Mouse (Mus musculus) right cerebral cortex, postnatal 10 days (tissue): Measurements from ENCODE around the gene Naa20.

Experiments used
- DNase-seq, 2 experiments: peaks; one replicate each; pipeline ENCODE4 v3.0.0; 2021; ENCODE audit warnings: low spot score in 2 of 2

Gene Naa20

DNA sequence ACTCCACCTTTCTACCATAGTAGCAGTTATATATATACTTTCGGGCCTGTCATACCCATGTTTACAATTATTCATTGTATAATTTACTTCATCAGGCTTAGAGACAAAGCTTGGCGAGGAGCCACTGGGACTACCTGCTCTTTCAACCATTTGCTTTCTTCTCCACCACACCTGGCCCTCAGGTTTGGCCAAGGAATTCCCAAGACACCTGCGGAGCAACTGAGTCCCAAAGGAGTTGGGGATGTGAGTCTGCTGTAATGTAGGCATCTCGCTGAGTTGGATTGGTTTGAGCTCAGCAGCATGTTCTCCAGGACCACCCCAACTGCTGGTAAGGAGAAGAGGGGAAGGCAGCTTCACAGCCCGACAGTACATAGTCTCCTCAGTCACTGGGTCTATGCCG, at the start of gene Naa20:
TSS of gene Naa20 (plus strand) at position 239 of the 400 bp plus-strand sequence.
- peak in 1 of 2 experiments; percentile 42 for DNase-seq

GRCm38 (mm10) chr2:145855831-145856230, 46.1 kb upstream of the Naa20 start:
- no peak for DNase-seq

GRCm38 (mm10) chr2:145857864-145858263, 44.0 kb upstream of the Naa20 start:
- DNase-seq: no peak

- DNase-seq: peak; percentile 76 to 79
Measured at GRCm38 (mm10) chr2:145859442-145859931, 42.4 kb upstream of the Naa20 start.

GRCm38 (mm10) chr2:145859932-145860801, 41.7 kb upstream of the Naa20 start:
- peak; percentile 92 to 93 for DNase-seq

- no peak for DNase-seq
Measured at GRCm38 (mm10) chr2:145861193-145862123, 40.4 kb upstream of the Naa20 start.

DNA sequence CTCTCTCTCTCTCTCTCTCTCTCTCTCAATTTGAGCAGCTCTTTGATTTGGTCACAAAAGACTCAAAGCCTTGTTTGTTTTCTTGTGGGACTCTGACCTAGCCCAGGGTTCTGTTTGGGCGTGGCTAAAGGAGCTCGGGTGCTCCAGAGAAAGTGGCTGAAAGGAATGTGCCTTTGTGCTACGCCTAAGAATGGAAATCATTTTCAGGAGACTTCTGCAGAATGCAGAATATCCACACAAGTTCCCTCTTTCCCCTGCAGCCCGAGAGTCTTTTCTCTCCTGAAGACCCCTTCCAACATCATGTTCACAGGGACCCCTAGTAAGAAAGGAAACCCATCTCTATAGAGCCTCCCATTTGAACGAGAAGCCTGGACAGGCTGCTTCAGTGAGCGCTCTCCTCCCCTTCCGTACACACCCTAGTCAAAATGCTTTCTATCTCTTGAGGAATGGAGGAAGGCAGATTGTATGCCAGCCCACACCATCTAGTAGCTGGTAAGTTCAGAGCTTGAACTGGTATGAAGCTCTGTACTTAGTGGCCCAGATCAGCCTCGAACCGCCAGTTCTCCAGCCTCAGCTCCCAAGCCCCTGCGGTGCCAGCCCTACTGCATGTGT, 39.6 kb upstream of the Naa20 start:
- no peak for DNase-seq

DNA sequence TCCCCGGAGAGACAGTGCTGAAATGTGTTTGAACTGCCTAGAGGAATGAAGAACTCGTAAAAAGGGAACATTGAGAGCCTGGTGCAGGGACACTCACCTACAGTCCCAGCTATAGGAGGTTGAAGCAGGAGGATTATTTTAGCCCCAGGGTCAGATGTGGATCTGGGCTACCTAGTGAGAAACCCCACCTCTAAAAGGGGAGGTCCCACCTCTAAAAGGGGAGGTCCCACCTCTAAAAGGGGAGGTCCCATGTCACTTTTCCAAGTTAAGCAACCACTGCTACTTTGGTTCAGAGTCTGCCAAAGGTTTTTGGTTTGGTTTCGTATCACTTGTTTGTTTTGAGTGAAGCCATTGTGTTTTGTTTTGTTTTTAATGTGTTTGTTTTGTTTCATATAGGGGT, 36.6 kb upstream of the Naa20 start:
- no peak for DNase-seq

- no peak for DNase-seq
Measured at GRCm38 (mm10) chr2:145866238-145866637, 35.7 kb upstream of the Naa20 start.

DNA sequence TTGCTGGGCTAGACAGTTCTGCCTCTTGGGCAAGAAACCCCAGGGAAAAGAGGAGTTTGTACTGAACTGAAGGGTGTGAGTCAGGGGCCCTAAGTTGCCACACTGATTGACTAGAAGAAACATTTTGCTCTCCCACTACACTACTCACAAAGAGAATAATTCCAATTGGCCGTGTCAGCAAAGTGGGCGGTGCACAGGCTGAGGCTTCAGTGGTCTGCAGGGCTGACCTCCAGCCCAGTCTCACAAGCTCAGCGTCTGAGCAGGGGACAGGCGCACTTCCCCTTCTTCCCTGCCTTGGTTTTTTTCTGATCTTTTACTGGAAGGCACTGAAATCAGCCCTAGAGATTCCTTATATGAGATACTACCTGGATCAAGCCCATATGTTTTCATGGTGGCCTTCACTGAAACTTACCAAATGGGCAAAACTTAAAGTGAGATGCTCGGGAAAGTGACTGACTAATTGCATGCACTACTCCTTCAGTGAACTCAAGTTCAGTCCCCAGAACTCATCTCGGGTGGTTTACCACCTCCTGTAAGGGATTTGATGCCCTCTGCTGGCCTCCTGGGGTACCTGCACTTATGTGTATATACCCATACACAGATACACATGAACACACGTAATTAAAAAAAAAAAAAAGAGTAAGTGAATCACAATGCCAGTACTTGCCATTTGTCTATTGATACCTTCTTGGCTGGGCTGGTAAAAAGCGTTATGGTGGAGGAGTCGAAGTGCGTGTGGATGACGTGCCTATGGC, 35.0 kb upstream of the Naa20 start:
- peak; percentile 48 to 56 for DNase-seq

GRCm38 (mm10) chr2:145871308-145871707, 30.6 kb upstream of the Naa20 start:
- no peak for DNase-seq

DNA sequence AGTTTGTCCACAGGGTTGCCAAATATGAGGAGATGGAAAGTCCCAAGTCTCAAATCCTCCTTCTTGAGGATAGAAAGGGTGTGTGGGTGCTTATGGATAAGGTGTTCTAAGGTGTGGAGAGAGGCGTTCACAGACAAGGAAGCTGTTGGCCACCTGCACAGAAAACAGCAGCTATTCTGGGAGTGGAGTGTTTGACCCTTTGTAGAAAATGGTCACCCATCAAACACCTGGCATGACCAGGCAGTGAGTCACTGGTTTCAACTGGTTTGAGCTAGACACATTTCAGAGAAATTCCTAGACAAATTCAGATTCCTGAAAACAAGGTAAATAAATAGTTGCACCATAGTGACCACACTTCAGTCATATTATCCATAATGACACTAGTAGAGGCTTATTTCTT, 29.8 kb upstream of the Naa20 start:
- no peak for DNase-seq

GRCm38 (mm10) chr2:145873953-145874352, 27.9 kb upstream of the Naa20 start:
- no peak for DNase-seq

DNA sequence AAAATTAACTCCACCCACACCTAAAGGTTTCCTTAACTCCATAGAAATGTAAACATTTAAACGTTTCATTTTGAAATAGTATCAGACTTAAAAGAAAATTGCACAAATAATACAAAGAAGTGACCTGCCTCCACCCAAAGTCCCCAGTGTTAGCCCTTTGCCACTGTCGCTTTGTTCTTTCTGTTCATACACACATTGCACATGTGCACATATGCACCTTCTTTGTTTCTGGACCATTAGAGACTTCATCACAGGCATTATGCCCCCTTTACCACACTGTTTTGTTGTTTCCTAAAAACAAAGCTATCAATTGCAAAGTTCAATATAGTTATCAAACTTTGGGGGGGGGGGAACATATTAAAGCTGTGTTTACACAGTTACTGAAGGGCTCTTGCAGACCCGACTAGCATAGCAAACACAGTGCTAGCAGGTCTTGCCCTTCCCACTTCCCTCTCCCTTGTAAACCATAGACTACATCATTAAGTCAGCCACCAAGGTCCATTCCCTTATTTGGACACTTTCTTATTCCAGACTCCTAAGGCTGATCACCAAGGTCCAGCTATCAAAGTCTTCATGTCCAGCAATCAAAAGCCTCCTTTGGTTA, 26.9 kb upstream of the Naa20 start:
- DNase-seq: no peak

- no peak for DNase-seq
Measured at GRCm38 (mm10) chr2:145877191-145877590, 24.7 kb upstream of the Naa20 start.

DNA sequence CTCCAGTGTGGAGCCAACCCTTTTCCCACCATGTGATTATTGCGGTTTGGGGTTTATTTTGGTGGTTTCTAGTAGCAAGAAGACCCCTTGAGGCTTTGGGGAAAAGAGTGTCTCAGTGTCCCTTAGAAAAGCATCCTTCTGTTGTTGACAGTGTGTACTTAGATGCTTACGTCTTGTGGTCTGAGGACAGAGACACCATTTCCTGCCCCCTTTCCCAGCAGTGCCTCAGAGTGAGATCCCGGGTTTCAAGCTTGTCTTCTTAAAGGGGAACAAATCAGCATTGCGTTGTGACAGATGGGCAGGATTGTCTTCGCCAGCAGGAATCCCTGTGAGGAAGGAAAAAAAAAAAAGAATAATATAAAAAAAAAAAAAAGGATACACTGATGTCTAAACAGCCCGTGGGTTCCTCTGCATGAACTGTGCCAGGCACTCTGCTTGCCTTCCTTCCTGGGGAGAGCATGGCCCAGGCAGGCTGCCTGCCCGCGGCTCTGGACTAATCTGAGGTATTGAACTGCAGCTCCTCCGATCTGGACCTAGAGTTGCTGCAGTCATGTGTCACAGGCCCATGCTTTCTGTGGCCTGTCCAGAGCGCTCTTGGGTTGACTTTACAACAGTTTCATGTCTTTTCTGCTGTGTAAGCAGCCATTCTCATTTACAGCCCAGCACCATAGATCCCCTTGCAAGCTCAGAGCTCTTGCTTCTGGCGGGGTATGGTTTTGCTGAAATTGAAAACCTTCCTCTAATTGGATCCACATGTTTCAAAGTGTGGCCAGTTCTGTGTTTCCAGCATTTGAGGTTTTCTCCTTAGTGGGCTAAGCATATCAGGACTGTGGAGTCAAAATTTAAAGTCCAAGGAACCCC, 20.8 kb upstream of the Naa20 start:
- no peak for DNase-seq

GRCm38 (mm10) chr2:145881932-145882331, 20.0 kb upstream of the Naa20 start:
- DNase-seq: no peak

DNA sequence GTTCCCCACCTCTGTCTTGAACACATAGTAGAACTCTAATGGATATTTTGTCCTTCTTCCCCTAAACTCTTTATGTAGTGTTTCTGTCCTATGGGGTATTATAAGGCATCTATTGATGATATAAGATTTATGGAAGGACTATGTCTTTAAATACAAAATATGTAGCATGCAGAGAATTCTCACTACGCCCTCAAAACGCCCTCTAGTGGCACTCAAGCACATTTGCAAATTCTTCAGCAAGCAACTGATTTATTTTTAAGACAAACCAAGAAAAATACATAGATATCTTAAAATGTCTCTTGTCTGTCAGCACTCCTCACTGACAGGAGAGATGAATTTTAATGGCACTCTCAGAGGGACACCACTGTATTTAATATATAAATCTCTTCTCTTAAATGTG, 19.5 kb upstream of the Naa20 start:
- DNase-seq: no peak

DNA sequence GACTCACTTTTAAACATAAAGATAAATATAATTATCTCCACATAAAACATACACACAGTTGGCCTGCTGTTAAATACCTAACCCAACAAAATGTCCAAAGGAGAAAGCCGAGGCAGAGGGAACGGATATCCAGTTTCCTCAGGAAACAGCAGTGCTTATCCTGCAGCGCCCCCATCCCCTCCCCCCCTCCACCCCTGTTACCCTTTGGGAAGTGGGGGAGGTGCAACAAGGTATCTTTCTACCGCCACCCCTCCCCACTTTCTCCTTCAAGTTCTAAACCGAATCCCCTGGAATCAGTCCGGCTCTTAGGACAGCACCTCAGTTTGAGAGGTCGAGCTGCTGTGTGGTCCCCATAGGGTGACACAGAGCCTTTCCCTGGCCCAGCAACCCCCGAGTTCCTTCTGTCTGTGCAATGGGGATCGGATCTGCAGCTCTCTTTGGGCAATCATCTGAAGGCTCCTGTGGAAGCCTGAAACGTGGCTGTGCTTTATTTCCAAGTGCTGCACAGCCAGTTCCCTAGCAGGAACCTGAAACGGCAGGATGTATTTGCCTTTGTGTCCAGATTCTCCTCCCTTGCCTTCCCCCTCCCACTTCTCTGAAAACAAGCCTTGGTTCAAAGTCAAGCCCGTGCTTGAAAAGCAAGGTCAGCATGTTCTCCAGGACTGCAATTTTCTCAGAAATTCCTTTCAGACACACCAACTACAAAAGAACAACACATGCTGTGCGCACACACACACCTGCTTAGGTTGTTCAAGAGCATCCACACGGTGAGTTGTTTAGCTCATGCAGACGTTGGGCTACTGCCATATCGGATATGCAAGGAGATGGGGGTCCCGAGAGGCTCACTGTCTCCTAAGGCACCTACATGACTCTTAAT, 17.6 kb upstream of the Naa20 start:
- DNase-seq: no peak
